Mouse (Mus musculus): ENCODE results near the gene Camk1.

Camk1 gene

GRCm38 (mm10) chr6:113343177-113344092 lies at the start of gene Camk1:
Camk1 (minus strand) TSS chr6:113343984.
- DNase-seq, result peak in 1 of 2 experiments; percentile 28

GRCm38 (mm10) chr6:113392387-113393071 lies 48.7 kb upstream of the Camk1 start:
- DNase-seq, result no peak

- no peak for DNase-seq
Measured at GRCm38 (mm10) chr6:113392015-113392386, 48.2 kb upstream of the Camk1 start.

- DNase-seq, result no peak
Measured at GRCm38 (mm10) chr6:113390715-113391114, 46.9 kb upstream of the Camk1 start.

- DNase-seq, result no peak
Measured at GRCm38 (mm10) chr6:113388960-113389359, 45.2 kb upstream of the Camk1 start, which contains the start of gene Ttll3. Ttll3 (plus strand) TSS chr6:113389260.

- no peak for DNase-seq
Measured at GRCm38 (mm10) chr6:113386025-113386424, 42.2 kb upstream of the Camk1 start.

- DNase-seq, result no peak
Measured at GRCm38 (mm10) chr6:113385160-113385714, 41.5 kb upstream of the Camk1 start.

- DNase-seq, result no peak
Measured at GRCm38 (mm10) chr6:113384351-113384927, 40.7 kb upstream of the Camk1 start.

- no peak for DNase-seq
Measured at GRCm38 (mm10) chr6:113380480-113380879, 36.7 kb upstream of the Camk1 start.

GRCm38 (mm10) chr6:113379246-113379645 lies 35.5 kb upstream of the Camk1 start:
- no peak for DNase-seq

GRCm38 (mm10) chr6:113377496-113378385 lies 34.0 kb upstream of the Camk1 start, which contains the start of the genes Tada3 and Arpc4:
Tada3 (minus strand) TSS chr6:113377883.
Arpc4 (plus strand) TSS chr6:113378115.
- DNase-seq, result peak; percentile 75 to 92

GRCm38 (mm10) chr6:113377172-113377495 lies 33.4 kb upstream of the Camk1 start:
- DNase-seq, result peak in 1 of 2 experiments; percentile 84

GRCm38 (mm10) chr6:113373491-113373890 lies 29.7 kb upstream of the Camk1 start:
- no peak for DNase-seq

- DNase-seq, result no peak
Measured at GRCm38 (mm10) chr6:113370194-113370929, 26.6 kb upstream of the Camk1 start.

GRCm38 (mm10) chr6:113368577-113368976 lies 24.8 kb upstream of the Camk1 start:
- DNase-seq, result no peak

GRCm38 (mm10) chr6:113368124-113368523 lies 24.3 kb upstream of the Camk1 start:
- DNase-seq, result no peak

GRCm38 (mm10) chr6:113367574-113367973 lies 23.8 kb upstream of the Camk1 start:
- DNase-seq, result no peak

GRCm38 (mm10) chr6:113366639-113367038 lies 22.9 kb upstream of the Camk1 start:
- no peak for DNase-seq

- no peak for DNase-seq
Measured at GRCm38 (mm10) chr6:113364518-113365135, 20.8 kb upstream of the Camk1 start.

GRCm38 (mm10) chr6:113362241-113362640 lies 18.5 kb upstream of the Camk1 start:
- DNase-seq, result no peak

- no peak for DNase-seq
Measured at GRCm38 (mm10) chr6:113361476-113361875, 17.7 kb upstream of the Camk1 start.
